Mouse (Mus musculus): ENCODE results near the gene Ovgp1.
"Not testable (repeated sequence)": the region's sequence is repeated elsewhere in the genome, so short reads cannot be mapped to it uniquely, and the experiment has no call there.

The Ovgp1 gene

DNA sequence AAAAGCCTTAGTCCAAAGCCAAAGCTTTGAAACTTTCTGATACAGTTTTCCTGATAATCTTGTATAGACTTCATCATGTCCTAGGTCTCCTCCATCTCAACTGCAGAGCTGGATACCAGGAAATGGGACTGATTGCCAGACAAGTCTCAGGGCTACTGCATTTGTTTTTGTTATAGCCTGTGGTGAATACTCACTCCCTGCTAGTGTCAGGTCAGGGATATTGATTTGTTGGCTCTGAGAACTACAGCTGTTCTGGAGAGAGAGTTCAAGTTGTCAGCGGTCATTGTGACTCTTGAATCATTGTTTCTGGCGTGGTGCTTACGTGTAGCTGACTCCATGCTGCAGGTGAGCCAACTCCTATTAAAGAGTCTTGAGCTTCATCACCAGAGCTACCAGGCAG is at the start of gene Ovgp1:
Gene Ovgp1 (plus strand): TSS at position 301 of the 400 bp plus-strand sequence.
- DNase-seq (ENCODE audit: low read depth): no peak

DNA sequence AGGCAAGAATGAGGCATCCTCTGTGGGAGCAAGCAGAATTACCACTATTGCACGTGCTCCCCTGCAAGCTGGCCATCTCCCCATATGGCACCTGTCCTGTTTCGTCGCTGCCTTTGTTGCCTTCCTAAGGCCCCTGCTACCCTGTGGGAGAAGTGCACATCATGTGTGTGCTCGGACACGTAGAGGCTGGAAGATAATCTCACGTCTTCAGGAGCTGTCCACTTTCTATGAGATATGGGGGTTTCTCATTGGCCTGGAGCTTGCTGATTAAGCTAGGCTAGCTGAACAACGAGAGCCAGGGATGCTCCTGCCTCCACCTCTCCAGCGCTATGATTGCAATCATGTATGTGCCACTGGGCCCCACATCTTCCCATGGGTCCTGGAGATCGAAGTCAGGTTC is 48.9 kb upstream of the Ovgp1 start:
- DNase-seq (ENCODE audit: low read depth): no peak

DNA sequence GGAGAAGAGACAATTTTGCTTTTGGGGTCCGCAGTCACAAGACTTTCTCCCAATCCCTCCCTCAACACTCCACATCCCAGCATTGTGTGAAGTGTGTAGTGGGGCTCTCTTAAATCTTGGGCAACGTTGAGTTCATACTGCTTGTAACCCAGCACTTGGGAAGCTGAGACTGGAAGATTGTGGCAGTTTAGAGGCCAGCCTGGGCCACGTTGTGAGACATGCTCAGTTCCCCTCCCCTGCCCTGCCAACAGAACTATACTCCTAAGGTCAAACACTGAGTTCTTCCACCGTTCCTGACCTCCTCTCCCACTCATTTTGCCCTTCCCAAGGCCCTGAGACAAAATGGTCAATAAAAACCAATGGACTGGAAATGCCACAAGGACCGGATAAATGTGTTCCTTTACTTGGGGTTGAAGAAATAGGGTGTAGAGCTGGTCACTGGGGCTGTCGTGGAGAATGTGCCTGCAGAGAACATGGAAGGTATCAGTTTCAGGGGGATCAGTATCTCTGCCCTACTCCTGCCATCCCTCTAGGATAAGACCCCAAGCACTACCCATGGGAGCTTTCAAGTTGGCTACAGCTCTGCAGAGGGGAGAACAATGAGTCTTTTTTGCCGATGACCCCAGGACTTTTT is 45.8 kb upstream of the Ovgp1 start:
- no peak for DNase-seq (ENCODE audit: low read depth)

DNA sequence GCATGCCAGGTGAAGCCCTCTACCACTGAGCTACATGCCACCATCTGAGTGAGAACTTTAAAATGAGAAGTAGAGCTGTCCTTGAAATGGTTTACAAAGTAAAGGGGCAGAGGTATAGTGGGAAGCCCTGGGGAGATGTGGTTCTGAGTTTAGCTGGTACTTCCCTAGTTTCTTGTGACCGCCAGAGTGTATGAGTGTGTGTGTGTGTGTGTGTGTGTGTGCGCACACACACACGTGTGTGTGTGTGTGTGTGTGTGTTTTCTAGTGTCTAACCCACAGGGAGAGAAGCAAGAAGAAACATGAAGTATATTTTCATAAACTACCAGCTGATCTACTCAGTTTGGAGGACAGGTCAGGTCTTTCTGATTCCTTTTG is 45.3 kb upstream of the Ovgp1 start:
- DNase-seq (ENCODE audit: low read depth): no peak

DNA sequence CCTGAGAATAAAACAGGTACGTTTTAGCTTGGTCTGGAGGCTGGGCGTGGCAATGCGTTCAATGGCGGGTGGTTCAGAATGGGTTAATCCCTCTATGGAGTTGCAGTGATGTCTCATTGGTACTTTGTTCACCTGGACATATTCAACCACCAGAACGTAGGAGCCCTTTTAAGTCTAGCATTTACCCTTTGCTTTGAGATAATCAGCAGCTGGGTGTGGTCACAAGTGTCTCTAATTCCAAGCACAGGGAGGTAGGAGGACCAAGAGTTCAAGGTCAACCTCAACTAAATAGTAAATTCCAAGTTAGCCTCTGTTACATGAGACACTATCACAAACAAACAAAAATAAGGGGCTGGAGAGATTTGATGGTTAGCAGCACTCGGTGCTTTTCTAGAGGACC is 44.7 kb upstream of the Ovgp1 start:
- DNase-seq (ENCODE audit: low read depth): no peak

DNA sequence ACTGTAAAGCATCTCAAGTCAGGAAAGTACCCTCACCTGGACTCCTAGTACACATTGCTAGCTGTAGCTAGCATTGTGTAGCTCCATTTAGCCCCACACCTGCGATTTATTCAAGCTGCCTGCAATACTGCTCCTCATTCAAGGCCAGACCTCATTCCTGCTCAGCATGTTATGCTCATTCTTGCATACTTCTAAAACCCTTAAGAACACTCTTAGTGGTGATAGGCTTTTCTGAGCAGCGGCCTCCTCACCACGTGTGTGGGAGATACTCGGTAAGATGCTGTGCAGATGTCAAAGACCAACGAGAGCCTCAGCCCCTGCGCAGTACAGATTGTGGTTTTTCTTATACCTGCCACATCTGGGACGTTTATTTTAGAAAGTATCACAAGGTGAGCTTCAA is 43.7 kb upstream of the Ovgp1 start:
- DNase-seq (ENCODE audit: low read depth): no peak

DNA sequence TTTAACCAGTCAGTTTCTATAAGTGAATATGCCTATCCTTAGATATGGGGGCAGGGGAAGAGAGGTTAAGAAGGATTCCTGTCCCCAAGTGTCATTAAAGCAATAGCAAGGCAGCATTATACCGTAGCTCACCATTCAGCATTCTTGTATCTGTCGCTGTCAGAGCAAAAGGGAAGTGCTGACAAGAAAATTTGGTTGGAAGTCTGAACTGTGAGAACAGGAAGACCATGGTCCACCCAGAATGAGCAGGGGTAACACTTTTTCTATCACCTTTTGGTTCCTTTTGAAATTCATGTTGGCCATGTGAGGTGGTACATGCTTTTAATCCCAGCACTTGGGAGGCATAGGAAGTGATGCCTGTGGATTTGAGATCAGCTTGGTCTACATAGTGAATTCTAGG is 42.4 kb upstream of the Ovgp1 start:
- DNase-seq (ENCODE audit: low read depth): no peak

DNA sequence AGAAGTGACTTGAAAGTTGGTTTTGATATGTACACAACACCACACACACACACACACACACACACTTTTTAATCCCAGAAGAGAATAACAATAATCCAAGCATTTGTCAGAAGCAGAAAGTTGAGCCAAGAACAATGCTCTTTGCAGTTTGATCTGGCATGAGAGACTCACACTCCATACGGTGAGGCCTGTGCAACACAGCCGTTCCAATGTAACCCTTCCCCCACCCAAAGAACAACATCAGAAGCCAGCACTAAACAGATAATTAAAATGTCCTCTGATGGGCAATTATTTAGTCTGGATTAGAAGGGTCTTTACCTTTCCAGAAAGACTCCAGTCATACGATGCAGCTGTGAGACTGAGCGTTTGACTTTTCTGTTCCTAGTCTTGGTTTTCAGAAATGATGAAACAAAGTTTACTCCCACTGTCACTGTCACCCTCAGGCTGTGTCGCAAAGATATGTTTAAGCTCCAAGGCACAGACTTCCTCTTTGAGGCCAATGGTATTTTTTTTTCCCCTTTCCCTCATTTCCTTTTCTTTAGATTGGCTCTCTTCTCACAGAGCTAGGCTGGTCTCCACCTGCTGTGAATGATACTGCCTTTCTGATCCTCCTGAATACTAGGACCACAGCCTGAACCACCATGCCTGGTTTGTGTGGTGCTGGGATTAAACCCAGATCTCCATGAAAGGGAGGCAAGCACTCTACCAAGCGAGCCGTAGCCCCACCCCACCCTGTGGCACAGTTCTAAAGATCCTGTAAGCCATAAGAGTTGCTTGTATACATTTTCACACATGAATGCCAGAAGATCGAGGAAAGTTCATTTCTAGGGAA is 41.1 kb upstream of the Ovgp1 start, which contains the start of gene I830077J02Rik:
Gene I830077J02Rik (minus strand): TSS at position 425 of the 832 bp plus-strand sequence.
- DNase-seq (ENCODE audit: low read depth): no peak

DNA sequence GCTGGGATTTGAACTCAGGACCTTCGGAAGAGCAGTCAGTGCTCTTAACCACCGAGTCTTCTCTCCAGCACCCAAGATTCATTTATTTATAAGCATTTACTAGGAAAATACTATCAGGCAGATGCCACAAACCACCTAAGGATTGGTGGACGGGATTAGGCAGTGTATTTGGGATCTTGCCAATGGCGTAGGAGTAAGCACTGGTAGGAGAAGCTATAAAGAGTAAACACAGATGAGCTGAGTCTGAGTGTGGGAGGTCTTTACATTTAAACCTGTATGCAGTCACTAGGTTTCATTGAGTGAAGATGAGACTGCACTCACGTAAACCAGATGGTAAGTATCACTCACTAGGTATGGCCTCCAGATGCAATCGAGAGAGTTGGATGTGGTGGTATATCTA is 39.6 kb upstream of the Ovgp1 start:
- no peak for DNase-seq (ENCODE audit: low read depth)

DNA sequence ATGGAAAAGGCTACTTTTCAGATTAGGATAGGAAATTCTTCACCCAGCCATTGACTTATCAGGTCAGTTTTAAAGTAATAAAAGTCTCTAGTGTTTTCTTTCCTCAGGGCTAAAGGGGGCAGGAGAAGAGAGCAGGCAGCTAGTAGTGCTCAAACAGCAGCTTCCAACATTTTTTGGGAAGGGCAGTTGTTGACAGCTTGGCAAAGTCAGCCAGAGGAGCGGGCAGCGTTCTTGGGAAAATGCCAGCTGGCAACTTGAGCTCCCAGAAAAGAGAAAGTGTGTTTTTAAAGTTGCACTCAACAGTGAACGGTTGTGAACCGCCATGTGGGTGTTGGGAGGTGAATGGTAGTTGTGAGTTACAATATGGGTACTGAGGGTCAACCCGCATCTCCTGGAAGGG is 38.5 kb upstream of the Ovgp1 start:
- DNase-seq (ENCODE audit: low read depth): no peak

DNA sequence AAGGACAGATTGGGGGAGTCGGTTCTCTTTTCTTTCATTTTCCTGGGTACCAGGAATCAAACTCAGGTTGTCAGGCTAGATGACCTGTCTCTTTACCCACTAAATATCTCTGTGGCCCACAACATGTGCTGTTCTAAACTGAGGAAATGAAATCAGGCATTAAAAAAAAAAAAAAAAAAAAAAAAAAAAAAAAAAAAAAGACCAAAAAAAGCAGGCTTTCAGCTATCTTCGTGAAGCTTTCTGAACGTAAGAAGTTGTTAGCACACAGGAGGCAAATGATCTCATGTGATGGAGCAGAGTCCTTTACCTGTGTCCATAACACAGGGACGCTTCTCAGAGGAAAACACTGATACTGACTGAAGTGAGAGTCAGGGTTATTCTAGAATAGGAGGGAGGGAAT is 37.4 kb upstream of the Ovgp1 start:
- no peak for DNase-seq (ENCODE audit: low read depth)

DNA sequence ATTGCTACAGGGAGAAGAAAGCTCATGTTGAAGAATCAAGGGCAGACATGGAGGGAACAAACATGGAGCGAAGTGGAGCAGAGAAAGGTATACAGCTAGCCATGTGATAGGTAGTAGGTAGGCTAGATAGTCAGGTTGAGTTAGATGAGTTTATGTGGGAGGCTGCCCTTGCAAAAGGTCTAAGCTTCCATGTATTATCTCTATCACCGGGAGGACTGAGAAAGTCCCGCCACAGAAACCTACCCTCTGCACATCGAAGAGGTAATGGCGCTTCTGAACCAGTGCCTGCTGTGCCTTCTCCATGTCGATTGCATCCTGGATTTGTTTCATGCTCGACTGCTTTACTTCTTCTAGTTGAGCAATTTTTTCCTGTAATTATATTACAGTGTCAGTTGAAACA is 22.2 kb upstream of the Ovgp1 start:
- no peak for DNase-seq (ENCODE audit: low read depth)

DNA sequence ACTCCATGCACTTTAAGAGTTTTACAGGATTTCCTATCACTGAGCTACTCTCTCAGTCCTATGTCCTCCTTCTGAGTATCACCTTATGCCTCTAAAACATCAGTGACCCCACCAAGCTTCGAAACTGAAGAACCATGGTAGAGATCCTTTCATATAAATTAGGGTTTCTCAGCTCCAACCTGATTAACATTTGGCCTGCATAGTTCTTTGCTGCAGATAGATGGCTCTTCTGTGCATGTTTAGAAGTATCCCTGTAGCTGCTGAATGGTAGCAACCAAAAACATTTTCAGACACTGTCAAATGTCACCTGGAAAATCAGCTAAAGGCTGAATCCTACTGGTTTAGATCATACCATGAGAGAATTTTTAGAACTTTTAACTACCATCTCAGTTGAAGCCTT is 16.3 kb upstream of the Ovgp1 start:
- DNase-seq (ENCODE audit: low read depth): no peak

DNA sequence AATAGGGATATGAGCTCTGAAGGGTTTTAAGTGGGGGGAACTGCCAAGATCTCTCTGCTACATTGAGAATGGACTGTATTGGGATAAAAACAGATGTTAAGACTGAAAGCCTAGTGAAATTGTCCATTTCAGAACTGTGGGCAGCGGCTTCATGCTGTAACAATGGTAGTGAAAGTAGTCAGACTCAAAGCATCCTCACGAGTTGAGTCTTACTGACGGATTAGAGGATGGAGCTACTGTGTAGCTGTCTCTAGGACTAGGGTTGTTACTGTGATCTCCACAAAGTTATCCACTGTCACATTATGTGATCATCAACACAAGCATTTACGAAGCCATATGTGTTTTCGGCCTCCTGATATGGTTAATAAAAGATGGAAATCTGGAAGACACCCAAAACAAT is 15.3 kb upstream of the Ovgp1 start:
- no peak for DNase-seq (ENCODE audit: low read depth)

DNA sequence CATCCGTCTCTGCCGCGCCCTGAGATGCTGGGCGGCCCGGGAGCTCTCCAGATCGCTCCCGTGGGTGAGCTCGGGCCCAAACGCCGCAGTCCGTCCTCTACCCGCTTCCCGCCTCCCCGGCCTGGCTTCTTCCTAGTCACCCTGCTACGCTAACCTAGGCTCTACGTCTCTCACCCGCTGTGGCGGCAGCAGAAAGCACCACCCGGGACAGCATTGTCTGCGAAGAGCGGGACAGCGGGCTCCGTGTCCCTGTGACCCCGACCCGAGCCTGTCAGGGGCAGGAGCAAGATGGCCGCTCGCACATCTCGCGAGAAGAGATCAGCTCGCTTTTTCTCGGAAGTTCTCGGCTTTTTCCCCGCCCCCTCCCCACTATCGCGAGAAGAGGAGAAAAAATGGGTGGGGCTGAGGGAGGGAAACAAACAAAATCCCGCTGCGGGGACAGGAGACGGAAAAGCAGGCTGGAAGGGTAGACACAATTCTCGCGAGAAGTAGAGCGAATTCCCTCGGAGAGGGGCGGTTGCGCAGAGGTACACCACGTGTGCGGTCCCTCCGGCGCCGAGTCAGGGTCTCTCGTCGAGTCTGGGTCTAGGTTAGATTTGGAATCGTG is 14.4 kb upstream of the Ovgp1 start, which contains the start of gene Wdr77:
Gene Wdr77 (plus strand): TSS at position 396 of the 607 bp plus-strand sequence.
- DNase-seq (ENCODE audit: low read depth): peak; percentile 100

DNA sequence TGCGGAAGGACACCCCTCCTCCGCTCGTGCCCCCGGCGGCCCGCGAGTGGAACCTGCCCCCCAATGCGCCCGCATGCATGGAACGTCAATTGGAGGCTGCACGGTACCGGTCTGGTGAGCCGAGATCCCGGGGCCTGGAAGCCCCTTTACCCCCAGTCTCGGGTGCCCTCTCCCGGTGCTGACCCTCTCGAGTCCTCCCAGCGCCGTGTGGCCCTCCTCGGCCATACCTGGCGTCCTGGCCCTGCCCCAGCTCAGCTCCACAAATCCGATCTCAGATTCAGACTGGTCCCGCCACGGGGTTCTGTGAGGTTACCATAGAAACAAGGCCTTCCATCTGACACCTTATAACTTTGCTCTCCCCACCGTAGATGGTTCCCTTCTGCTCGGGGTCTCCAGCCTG is 13.9 kb upstream of the Ovgp1 start:
- no peak for DNase-seq (ENCODE audit: low read depth)

DNA sequence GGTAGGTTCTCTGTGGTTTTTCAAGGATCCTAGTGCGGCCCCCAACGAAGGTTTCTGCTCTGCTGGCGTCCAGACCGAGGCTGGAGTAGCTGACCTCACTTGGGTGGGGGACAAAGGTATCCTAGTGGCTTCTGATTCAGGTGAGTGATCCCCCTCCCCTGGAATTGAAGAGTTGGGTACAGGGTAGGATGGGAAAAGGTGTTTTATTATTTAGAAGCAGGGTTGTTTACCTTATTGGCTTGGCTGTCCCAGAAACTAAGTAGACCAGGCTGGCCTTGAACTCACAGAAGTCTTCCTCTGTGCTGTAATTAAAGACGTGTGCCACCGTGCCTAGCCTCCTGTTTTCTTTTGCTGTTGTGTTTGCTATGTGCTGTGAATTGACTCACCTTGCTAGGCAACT is 13.5 kb upstream of the Ovgp1 start, which contains the start of gene Atp5f1:
Gene Atp5f1 (minus strand): TSS at position 101 of the 400 bp plus-strand sequence.
- DNase-seq (ENCODE audit: low read depth): no peak

DNA sequence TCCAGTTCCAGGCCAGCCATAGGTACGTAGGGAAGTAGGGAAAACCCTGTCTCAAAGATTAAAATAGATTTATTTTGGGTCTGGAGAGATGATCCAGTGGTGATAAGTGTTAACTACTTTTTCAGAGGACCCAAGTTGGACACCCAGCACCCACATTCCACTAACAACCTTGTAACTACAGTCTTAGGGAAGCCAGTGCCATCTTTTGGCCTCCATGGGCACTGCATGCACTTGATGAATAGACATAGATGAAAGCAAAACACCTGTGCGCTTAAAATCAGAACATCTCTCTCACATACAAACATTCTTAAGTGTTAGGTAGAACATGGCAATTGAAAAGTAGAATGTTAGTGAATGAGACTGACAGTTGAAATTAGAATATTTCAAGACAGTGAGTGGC is 12.8 kb upstream of the Ovgp1 start:
- DNase-seq (ENCODE audit: low read depth): no peak

DNA sequence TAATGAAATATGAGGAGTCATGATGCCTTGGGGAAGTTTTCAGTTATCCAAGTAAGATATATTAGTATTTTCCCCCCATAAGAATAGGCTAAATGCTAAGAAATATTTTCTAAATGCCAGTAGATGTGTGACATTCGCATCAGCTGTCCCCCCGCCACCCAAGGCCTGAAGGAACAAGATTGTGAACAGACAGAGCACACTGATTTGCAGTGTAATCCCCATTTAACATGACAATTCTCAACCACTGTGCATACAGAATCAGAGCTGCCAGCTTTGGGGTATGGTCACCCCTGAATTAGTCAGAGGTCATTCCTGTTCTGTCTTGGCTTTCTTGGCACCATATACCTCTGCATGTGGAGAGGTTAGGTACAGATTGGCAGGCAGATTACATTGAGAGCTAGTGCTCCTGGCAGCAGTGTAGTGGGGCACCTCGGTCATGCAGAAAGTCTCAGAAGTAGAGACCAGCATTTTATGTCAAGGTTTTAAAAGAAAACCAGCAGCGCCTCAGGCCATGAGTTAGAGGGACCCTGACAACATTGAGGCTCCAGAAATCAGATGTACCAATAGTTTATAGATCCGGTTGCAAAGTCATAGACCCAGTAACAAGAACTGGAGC is 1.6 kb upstream of the Ovgp1 start:
- DNase-seq (ENCODE audit: low read depth): no peak

DNA sequence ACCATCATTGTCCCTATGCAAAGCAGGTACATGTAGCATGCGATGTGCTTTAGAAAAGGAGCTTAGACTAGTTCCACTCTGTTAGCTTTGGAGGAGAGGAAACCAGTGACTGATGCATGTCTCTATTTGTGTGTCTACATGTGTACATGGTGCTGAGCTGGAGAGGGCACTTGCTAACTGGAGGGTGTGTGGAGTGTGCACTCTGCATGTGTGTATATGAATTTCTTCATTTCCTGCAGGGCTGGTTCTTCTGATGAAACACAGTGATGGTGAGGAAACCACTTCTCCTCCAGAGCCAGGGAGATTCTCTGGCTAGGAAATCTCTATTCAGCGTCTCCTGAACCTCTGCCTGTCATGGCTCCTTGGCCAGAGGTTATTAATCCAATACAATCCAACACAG is 663 bp downstream of the Ovgp1 start:
- DNase-seq (ENCODE audit: low read depth): no peak

DNA sequence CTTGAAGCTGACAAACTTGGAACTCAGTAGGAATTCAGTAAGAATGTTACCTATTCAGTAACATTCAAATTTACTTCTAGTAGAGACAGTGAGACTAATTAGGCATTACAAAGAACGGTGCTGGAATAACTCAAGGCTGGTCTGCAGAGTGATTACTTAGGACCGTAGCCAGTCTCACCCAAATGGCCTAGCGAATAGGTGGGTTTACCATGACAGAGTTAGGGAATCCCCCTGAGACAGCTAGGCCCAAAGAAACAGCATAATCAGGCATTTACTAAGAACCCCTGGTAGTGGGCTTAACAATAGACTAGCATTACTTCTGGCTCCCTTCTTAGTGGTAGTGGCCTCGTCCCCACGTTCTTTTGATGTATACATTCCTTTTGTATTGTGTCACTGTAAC is 16.1 kb downstream of the Ovgp1 start:
- DNase-seq (ENCODE audit: low read depth): not testable (repeated sequence)

DNA sequence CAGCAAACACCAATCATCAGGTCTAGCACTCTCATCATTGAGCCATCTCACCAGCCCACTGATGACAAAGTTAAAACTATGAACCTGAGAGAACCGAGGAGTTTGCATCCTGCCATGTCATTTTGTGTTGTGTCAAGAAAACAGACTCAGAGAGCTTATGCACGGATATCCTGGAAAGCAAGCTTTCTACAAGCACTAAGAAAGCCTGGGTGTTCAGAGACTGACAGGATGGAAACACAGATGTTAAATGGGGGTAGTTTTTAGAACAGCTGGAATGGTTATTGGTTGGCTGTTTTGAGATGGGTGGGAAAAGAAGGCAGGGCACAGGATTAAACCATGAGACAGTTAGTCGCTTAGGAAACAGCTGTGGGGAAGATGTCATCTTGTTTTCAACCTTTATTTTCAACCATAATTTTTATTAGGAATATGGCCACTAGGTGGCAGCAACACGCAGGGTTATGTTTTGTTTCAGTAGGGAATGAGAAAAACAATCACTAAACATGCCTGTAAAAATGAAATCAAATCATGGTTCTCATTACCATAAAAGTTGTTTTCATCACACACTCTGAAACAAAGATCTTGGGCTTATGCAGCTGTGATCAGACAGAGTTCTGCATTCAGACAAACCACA is 18.3 kb downstream of the Ovgp1 start:
- DNase-seq (ENCODE audit: low read depth): peak; percentile 56
